Mouse (Mus musculus): Measurements from ENCODE around the gene Vmn2r24. TPM values are rescaled to one million over a fixed set of nuclear protein-coding genes. Genes with fewer than 3 reads are reported as not detected.
A peak's percentile ranks its signal among the peaks of the same experiment; 100 is the strongest.
"Not testable (repeated sequence)": the region's sequence is repeated elsewhere in the genome, so short reads cannot be mapped to it uniquely, and the experiment has no call there.

Vmn2r24 gene
- not detected in 2 replicates for polyA plus RNA-seq (2014; fragmentation: Nextera tagmentation; extraction: Ambion mirVana)

DNA sequence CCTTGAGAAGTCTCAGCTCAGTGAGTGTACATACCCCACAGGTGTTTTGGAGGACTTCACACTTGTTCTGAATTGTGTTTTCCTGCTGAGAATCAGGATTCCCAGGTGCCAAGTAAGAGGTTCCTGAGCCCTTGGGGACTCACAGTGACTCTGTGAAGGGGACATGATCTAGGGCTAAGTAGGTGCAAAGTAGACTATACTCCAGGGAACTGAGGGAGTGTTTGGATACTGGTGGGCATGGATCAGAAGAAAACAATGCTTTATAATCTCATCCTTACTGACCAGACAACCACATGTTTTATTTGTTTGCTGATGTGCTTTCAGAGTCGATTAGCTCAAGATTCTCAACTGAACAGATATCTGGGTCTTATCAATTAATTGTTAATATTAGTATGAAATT lies at the start of gene Vmn2r24:
Gene Vmn2r24, plus strand, starts transcription at position 301 of the 400 bp plus-strand sequence.
- 75% methylated on average over 1 of the region's 1 CpGs for WGBS
- no peak for DNase-seq (ENCODE audit: low spot score)

GRCm38 (mm10) chr6:123770031-123770430 lies 8.6 kb upstream of the Vmn2r24 start:
- DNase-seq (ENCODE audit: low spot score) (no peak), ATAC-seq (ENCODE audit: low FRiP score) (no peak)
- Histone ChIP-seq H3K9me3 (ENCODE audit: control insufficient read depth, low read length) (no peaks in the 10 kb centered on the region), H3K27me3 (ENCODE audit: control insufficient read depth, insufficient read depth, low read length) (no peaks in the 10 kb centered on the region), H3K27ac (ENCODE audit: low read depth, low read length) (no peak overlapping the region), H3K9ac (ENCODE audit: low read depth, low read length) (no peak overlapping the region), H3K4me3 (ENCODE audit: low read depth, low read length) (no peak overlapping the region), H3K4me2 (replicated peaks; ENCODE audit: low read depth, low read length) (no peak overlapping the region), H3K4me1 (replicated peaks; ENCODE audit: control insufficient read depth, insufficient read depth, low read length) (no peaks in the 10 kb centered on the region), H3K36me3 (ENCODE audit: control insufficient read depth, insufficient read depth, low read length) (no peaks in the 10 kb centered on the region)
- WGBS = 86% methylated on average over 3 of the region's 3 CpGs

More for the DNA sequence above, at the start of gene Vmn2r24:
- H3K36me3 ChIP-seq (ENCODE audit: control insufficient read depth, insufficient read depth, low read length) = no peaks in the 10 kb centered on the region
- no peak within 1 kb of the TSS for H3K27ac ChIP-seq (ENCODE audit: low read depth, low read length)
- no peak within 1 kb of the TSS for H3K4me2 ChIP-seq (replicated peaks; ENCODE audit: low read depth, low read length)
- no peak for ATAC-seq (ENCODE audit: low FRiP score)
- H3K4me1 ChIP-seq (replicated peaks; ENCODE audit: control insufficient read depth, insufficient read depth, low read length) = no peaks in the 10 kb centered on the region
- H3K9me3 ChIP-seq (ENCODE audit: control insufficient read depth, low read length) = no peaks in the 10 kb centered on the region
- no peaks in the 10 kb centered on the region for H3K27me3 ChIP-seq (ENCODE audit: control insufficient read depth, insufficient read depth, low read length)
- no peak within 1 kb of the TSS for H3K4me3 ChIP-seq (ENCODE audit: low read depth, low read length)
- no peak within 1 kb of the TSS for H3K9ac ChIP-seq (ENCODE audit: low read depth, low read length)

DNA sequence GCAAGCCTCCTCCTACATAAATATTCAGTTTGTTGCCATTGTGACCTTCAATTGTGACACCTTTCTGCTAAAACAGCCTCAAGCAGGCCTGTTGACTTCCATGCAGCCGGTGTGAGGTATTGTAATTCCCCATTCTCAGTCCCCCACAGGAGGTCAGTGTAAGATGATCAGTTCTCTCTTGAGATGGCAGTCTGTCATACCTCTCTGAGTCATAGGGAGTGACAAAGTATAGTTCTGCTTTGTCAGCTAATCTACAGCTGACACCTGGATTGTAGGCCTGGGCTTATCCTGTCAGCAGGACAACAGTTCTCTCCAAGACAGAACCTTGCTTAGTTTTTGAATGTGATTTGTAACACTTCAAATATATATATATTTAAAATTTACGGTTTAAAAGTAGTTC lies 6.2 kb downstream of the Vmn2r24 start:
- no peaks in the 10 kb centered on the region for H3K4me1 ChIP-seq (replicated peaks; ENCODE audit: control insufficient read depth, insufficient read depth, low read length)
- H3K27me3 ChIP-seq (ENCODE audit: control insufficient read depth, insufficient read depth, low read length) = no peaks in the 10 kb centered on the region
- no peaks in the 10 kb centered on the region for H3K36me3 ChIP-seq (ENCODE audit: control insufficient read depth, insufficient read depth, low read length)
- no peak overlapping the region for H3K4me2 ChIP-seq (replicated peaks; ENCODE audit: low read depth, low read length)
- no peaks in the 10 kb centered on the region for H3K9me3 ChIP-seq (ENCODE audit: control insufficient read depth, low read length)
- ATAC-seq (ENCODE audit: low FRiP score) (no peak), DNase-seq (ENCODE audit: low spot score) (peak; percentile 0)
- H3K9ac ChIP-seq (ENCODE audit: low read depth, low read length) = no peak overlapping the region
- no peak overlapping the region for H3K4me3 ChIP-seq (ENCODE audit: low read depth, low read length)
- no peak overlapping the region for H3K27ac ChIP-seq (ENCODE audit: low read depth, low read length)
- WGBS = 64% methylated on average over 2 of the region's 2 CpGs

GRCm38 (mm10) chr6:123793746-123794145 lies 15.1 kb downstream of the Vmn2r24 start:
- no peak overlapping the region for H3K9ac ChIP-seq (ENCODE audit: low read depth, low read length)
- WGBS = 37% methylated on average over 9 of the region's 9 CpGs
- H3K4me1 ChIP-seq (replicated peaks; ENCODE audit: control insufficient read depth, insufficient read depth, low read length) = no peaks in the 10 kb centered on the region
- DNase-seq (ENCODE audit: low spot score) = no peak
- ATAC-seq (ENCODE audit: low FRiP score) = no peak
- no peaks in the 10 kb centered on the region for H3K27me3 ChIP-seq (ENCODE audit: control insufficient read depth, insufficient read depth, low read length)
- no peak overlapping the region for H3K27ac ChIP-seq (ENCODE audit: low read depth, low read length)
- no peak overlapping the region for H3K4me3 ChIP-seq (ENCODE audit: low read depth, low read length)
- H3K9me3 ChIP-seq (ENCODE audit: control insufficient read depth, low read length) = no peaks in the 10 kb centered on the region
- H3K4me2 ChIP-seq (replicated peaks; ENCODE audit: low read depth, low read length) = no peak overlapping the region
- H3K36me3 ChIP-seq (ENCODE audit: control insufficient read depth, insufficient read depth, low read length) = no peaks in the 10 kb centered on the region

DNA sequence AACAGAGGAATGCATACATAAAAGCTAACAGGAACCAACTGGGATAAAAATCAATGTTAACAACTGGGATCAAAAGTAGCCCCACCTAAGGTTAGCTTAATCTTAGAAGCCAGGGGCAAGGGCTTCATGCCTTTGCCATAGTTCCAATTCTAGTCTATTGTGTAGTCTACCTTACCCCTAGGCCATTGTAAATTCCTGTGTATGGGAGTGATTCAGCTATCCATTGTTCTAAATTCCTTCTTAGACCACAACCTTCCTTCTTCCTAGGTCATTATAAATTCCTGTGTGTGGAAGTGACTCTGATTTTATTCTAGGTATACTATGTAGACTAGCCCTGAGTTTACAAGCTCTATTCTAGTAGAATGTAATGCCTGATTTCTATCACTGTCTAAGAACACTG lies 31.6 kb downstream of the Vmn2r24 start:
- H3K4me1 ChIP-seq (replicated peaks; ENCODE audit: control insufficient read depth, insufficient read depth, low read length); H3K36me3 ChIP-seq (ENCODE audit: control insufficient read depth, insufficient read depth, low read length); H3K4me3 ChIP-seq (ENCODE audit: low read depth, low read length); H3K27ac ChIP-seq (ENCODE audit: low read depth, low read length); DNase-seq (ENCODE audit: low spot score); H3K27me3 ChIP-seq (ENCODE audit: control insufficient read depth, insufficient read depth, low read length); ATAC-seq (ENCODE audit: low FRiP score); H3K4me2 ChIP-seq (replicated peaks; ENCODE audit: low read depth, low read length); H3K9ac ChIP-seq (ENCODE audit: low read depth, low read length); H3K9me3 ChIP-seq (ENCODE audit: control insufficient read depth, low read length): not testable (repeated sequence)

- Histone ChIP-seq H3K36me3 (ENCODE audit: control insufficient read depth, insufficient read depth, low read length) (no peaks in the 10 kb centered on the region), H3K4me2 (replicated peaks; ENCODE audit: low read depth, low read length) (no peak overlapping the region), H3K9me3 (ENCODE audit: control insufficient read depth, low read length) (no peaks in the 10 kb centered on the region), H3K4me3 (ENCODE audit: low read depth, low read length) (no peak overlapping the region), H3K4me1 (replicated peaks; ENCODE audit: control insufficient read depth, insufficient read depth, low read length) (no peaks in the 10 kb centered on the region), H3K27ac (ENCODE audit: low read depth, low read length) (no peak overlapping the region), H3K27me3 (ENCODE audit: control insufficient read depth, insufficient read depth, low read length) (no peaks in the 10 kb centered on the region), H3K9ac (ENCODE audit: low read depth, low read length) (no peak overlapping the region)
- DNase-seq (ENCODE audit: low spot score) (no peak), ATAC-seq (ENCODE audit: low FRiP score) (no peak)
- 87% methylated on average over 8 of the region's 8 CpGs for WGBS
Measured at GRCm38 (mm10) chr6:123819951-123820350, 41.3 kb downstream of the Vmn2r24 start.

- ATAC-seq (ENCODE audit: low FRiP score); H3K9ac ChIP-seq (ENCODE audit: low read depth, low read length); DNase-seq (ENCODE audit: low spot score); H3K4me2 ChIP-seq (replicated peaks; ENCODE audit: low read depth, low read length); H3K4me1 ChIP-seq (replicated peaks; ENCODE audit: control insufficient read depth, insufficient read depth, low read length); H3K27me3 ChIP-seq (ENCODE audit: control insufficient read depth, insufficient read depth, low read length); H3K36me3 ChIP-seq (ENCODE audit: control insufficient read depth, insufficient read depth, low read length); H3K27ac ChIP-seq (ENCODE audit: low read depth, low read length); H3K9me3 ChIP-seq (ENCODE audit: control insufficient read depth, low read length); H3K4me3 ChIP-seq (ENCODE audit: low read depth, low read length): not testable (repeated sequence)
- WGBS = 69% methylated on average over 1 of the region's 2 CpGs
Measured at GRCm38 (mm10) chr6:123853363-123853762, 74.7 kb downstream of the Vmn2r24 start, which contains the start of gene Vmn2r25. Gene Vmn2r25 (minus strand): TSS chr6:123853463.

Other genes starting within 250 kb of the Vmn2r24 start
- gene Vmn2r21, start 245.5 kb upstream of the Vmn2r24 start, polyA plus RNA-seq (2014; fragmentation: Nextera tagmentation; extraction: Ambion mirVana) = not detected in 2 replicates
- not detected in 2 replicates for gene Vmn2r22, start 128.2 kb upstream of the Vmn2r24 start, polyA plus RNA-seq (2014; fragmentation: Nextera tagmentation; extraction: Ambion mirVana)
- not detected in 2 replicates for gene Vmn2r23, start 76.2 kb upstream of the Vmn2r24 start, polyA plus RNA-seq (2014; fragmentation: Nextera tagmentation; extraction: Ambion mirVana)
- not detected in 2 replicates for gene Vmn2r25, start 74.6 kb downstream of the Vmn2r24 start, polyA plus RNA-seq (2014; fragmentation: Nextera tagmentation; extraction: Ambion mirVana)
- gene Vmn2r26, start 245.7 kb downstream of the Vmn2r24 start, polyA plus RNA-seq (2014; fragmentation: Nextera tagmentation; extraction: Ambion mirVana) = 0.03 TPM in 1 of 2 replicates, not detected in the other